Mouse (Mus musculus) stomach, embryonic 16.5 days (tissue): ENCODE measurements at regions not wholly inside any gene's neighbourhood (a gene's known extent, or its start where the extent isn't known, plus 50 kb on each side); places are given as distances from the start of the nearest gene placed in this dataset.

ENCODE experiments used
- ATAC-seq: fragments of 200-750 bp; cut with Nextera tagmentation; 2 replicates; pipeline ENCODE4 v1.8.0; 2017; ENCODE audit warnings: moderate number of reproducible peaks, moderate TSS enrichment; ENCODE audit not compliant: insufficient read depth, low FRiP score
- H3K27ac ChIP-seq: fragments of 300-500 bp; sonication (generic); 2 replicates; pipeline ENCODE4 v1.5.1; 2014; ENCODE audit warnings: low read length
- H3K27me3 ChIP-seq: fragments of 300-500 bp; sonication (generic); 2 replicates; pipeline ENCODE4 v1.6.1; 2014; ENCODE audit warnings: low read length, control low read depth, mixed read lengths; ENCODE audit not compliant: control insufficient read depth, insufficient read depth
- H3K36me3 ChIP-seq: fragments of 300-500 bp; sonication (generic); 2 replicates; pipeline ENCODE4 v1.6.1; 2014; ENCODE audit warnings: low read length; ENCODE audit not compliant: control insufficient read depth, insufficient read depth
- H3K4me1 ChIP-seq: fragments of 300-500 bp; sonication (generic); 2 replicates; pipeline ENCODE4 v1.6.1; 2014; ENCODE audit warnings: low read length, control low read depth, mixed read lengths; ENCODE audit not compliant: control insufficient read depth, insufficient read depth
- H3K4me2 ChIP-seq: fragments of 300-500 bp; sonication (generic); 2 replicates; pipeline ENCODE4 v1.6.1; 2014; ENCODE audit warnings: low read depth, low read length, mixed read lengths
- H3K4me3 ChIP-seq: fragments of 300-500 bp; sonication (generic); replicated peaks from 2 replicates; pipeline ENCODE4 v1.5.1; 2014; ENCODE audit warnings: mild to moderate bottlenecking, low read length
- H3K9ac ChIP-seq: fragments of 300-500 bp; sonication (generic); 2 replicates; pipeline ENCODE4 v1.6.1; 2014; ENCODE audit warnings: low read length
- H3K9me3 ChIP-seq: fragments of 300-500 bp; sonication (generic); replicated peaks from 2 replicates; pipeline ENCODE4 v1.6.1; 2016; ENCODE audit warnings: low read length, control low read depth; ENCODE audit not compliant: control insufficient read depth
- WGBS: fragments of 180-500 bp; shearing (Covaris S2); extraction: QIAGEN DNeasy Blood & Tissue Kit; methylation state at CpG from one replicate; pipeline ENCODE4 v1.1.7; 2014; 5-methylcytosine and 5-hydroxymethylcytosine counted together

GRCm38 (mm10) chr4:53386309-53386708, 53.9 kb upstream of the Slc44a1 start:
- Histone ChIP-seq H3K27ac (no peak overlapping the region), H3K9ac (no peak overlapping the region), H3K4me3 (no peak overlapping the region), H3K36me3 (no peaks in the 10 kb centered on the region), H3K27me3 (no peaks in the 10 kb centered on the region), H3K4me1 (peaks cover 3% of the 10 kb centered on the region; the same call in 1 of the 2 replicates), H3K9me3 (no peaks in the 10 kb centered on the region), H3K4me2 (no peak overlapping the region)
- 63% methylated on average over 8 of the region's 8 CpGs for WGBS
- ATAC-seq: no peak

- peak; percentile 47; the same call in 1 of the 2 replicates for ATAC-seq
- Histone ChIP-seq H3K27me3 (no peaks in the 10 kb centered on the region), H3K27ac (no peak overlapping the region), H3K4me3 (0 out of 2 replicates have a peak overlapping the region, but pooled peaks have one; percentile 19), H3K4me1 (peaks cover 3% of the 10 kb centered on the region; the same call in 1 of the 2 replicates), H3K9ac (no peak overlapping the region), H3K4me2 (peak overlapping the region; percentile 45), H3K36me3 (no peaks in the 10 kb centered on the region), H3K9me3 (no peaks in the 10 kb centered on the region)
- WGBS: 18% methylated on average over 6 of the region's 6 CpGs
Observed at GRCm38 (mm10) chr4:53384761-53385160, 55.5 kb upstream of the Slc44a1 start.

DNA sequence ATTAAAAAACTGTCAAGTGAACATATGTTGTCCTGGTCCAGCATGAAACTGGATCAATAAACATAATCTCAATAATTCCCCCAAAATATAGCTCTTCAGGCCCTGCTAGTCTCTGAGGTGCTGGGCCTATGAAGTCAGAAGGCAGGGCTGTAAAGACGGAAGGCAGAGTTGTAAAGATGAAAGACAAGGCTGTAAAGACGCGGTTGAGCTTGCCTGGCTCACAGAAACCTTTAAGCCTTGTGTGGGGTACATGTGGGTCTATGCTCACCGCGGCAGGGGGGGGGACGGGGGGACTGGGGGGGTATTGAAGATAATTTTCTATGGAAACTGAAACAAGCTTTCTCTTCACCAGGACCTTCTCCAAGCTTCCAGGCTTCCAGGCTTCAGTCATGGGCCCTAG, 56.1 kb upstream of the Slc44a1 start:
- Histone ChIP-seq H3K36me3 (no peaks in the 10 kb centered on the region), H3K9ac (no peak overlapping the region), H3K27ac (no peak overlapping the region), H3K9me3 (no peaks in the 10 kb centered on the region), H3K27me3 (no peaks in the 10 kb centered on the region), H3K4me1 (peaks cover 3% of the 10 kb centered on the region; the same call in 1 of the 2 replicates), H3K4me3 (no peak overlapping the region), H3K4me2 (no peak overlapping the region)
- ATAC-seq: no peak
- 63% methylated on average over 6 of the region's 6 CpGs for WGBS

DNA sequence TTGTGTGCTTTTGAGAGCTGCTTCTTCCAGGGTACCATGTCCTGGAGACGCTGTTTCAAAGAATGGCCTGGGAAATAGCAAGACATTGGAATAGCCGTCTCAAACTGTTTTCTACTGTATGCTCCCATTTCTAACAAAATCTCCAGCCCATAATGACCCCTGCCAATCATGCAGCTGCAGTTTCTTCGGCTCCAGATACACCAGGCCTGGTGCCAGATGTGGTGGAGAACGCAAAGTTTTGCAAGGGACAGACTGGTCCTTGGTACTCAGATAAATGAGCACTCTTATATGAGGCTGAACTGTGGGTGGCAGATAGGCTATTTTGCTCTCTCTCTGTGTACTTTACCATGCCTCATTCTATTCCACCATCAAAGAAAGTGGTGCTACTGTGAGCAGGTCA, 58.2 kb upstream of the Slc44a1 start:
- WGBS: 72% methylated on average over 4 of the region's 4 CpGs
- H3K9ac ChIP-seq: no peak overlapping the region
- no peak for ATAC-seq
- no peaks in the 10 kb centered on the region for H3K9me3 ChIP-seq
- H3K36me3 ChIP-seq: no peaks in the 10 kb centered on the region
- H3K4me2 ChIP-seq: no peak overlapping the region
- H3K4me3 ChIP-seq: no peak overlapping the region
- no peak overlapping the region for H3K27ac ChIP-seq
- H3K27me3 ChIP-seq: no peaks in the 10 kb centered on the region
- peaks cover 3% of the 10 kb centered on the region; the same call in 1 of the 2 replicates for H3K4me1 ChIP-seq

DNA sequence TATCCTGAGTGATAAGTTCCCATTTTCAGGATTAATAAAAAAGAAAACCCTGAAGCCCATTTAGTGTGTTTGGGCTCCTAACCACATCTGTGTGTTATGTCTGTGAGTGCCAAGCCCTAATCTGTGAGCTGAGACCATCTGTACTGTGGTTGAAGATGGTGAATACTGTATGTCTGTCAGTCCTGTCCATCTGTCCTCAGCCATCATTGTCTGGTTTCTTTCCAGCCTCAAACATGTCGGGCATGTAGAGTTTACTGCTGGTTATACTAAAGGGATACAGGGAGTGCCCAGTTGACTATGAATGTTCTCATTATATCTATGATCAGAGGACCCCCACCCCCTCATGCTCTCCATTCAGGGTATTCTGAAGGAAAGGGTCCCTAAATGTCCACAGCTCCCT, 60.4 kb upstream of the Slc44a1 start:
- no peak for ATAC-seq
- no peaks in the 10 kb centered on the region for H3K9me3 ChIP-seq
- 88% methylated on average over 1 of the region's 1 CpGs for WGBS
- H3K36me3 ChIP-seq: no peaks in the 10 kb centered on the region
- no peak overlapping the region for H3K4me2 ChIP-seq
- peaks cover 1% of the 10 kb centered on the region; the same call in 1 of the 2 replicates for H3K4me1 ChIP-seq
- H3K27me3 ChIP-seq: no peaks in the 10 kb centered on the region
- H3K27ac ChIP-seq: no peak overlapping the region
- no peak overlapping the region for H3K4me3 ChIP-seq
- no peak overlapping the region for H3K9ac ChIP-seq

DNA sequence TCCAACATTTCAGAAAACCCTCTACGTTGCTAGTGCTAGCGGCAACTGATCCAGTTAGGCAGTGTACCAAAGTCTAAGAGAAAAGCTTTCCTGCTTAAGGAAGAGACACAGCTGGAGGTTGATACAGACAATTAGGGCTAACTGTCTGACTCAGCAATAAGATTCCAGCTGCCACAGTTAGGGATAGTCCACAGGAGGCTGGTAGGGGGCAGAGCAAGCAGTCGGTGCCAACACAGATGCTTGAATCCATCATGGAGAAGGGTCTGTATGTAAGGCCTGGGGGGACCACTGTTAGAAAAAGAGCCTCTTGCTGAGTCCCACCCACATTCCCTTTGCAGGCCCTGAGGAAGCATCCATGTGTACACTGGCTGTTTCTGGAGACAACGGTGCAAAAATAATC, 63.2 kb upstream of the Slc44a1 start:
- Histone ChIP-seq H3K4me3 (no peak overlapping the region), H3K9me3 (no peaks in the 10 kb centered on the region), H3K9ac (no peak overlapping the region), H3K27me3 (no peaks in the 10 kb centered on the region), H3K4me1 (no peaks in the 10 kb centered on the region), H3K36me3 (no peaks in the 10 kb centered on the region), H3K27ac (no peak overlapping the region), H3K4me2 (no peak overlapping the region)
- ATAC-seq: peak; percentile 40; the same call in 1 of the 2 replicates
- WGBS: 70% methylated on average over 4 of the region's 4 CpGs

GRCm38 (mm10) chr4:53356374-53356773, 83.8 kb upstream of the Slc44a1 start:
- H3K9me3 ChIP-seq: no peaks in the 10 kb centered on the region
- ATAC-seq: no peak
- H3K27me3 ChIP-seq: no peaks in the 10 kb centered on the region
- 82% methylated on average over 2 of the region's 2 CpGs for WGBS
- H3K4me3 ChIP-seq: no peak overlapping the region
- no peak overlapping the region for H3K27ac ChIP-seq
- no peak overlapping the region for H3K4me2 ChIP-seq
- no peaks in the 10 kb centered on the region for H3K4me1 ChIP-seq
- no peaks in the 10 kb centered on the region for H3K36me3 ChIP-seq
- H3K9ac ChIP-seq: no peak overlapping the region

DNA sequence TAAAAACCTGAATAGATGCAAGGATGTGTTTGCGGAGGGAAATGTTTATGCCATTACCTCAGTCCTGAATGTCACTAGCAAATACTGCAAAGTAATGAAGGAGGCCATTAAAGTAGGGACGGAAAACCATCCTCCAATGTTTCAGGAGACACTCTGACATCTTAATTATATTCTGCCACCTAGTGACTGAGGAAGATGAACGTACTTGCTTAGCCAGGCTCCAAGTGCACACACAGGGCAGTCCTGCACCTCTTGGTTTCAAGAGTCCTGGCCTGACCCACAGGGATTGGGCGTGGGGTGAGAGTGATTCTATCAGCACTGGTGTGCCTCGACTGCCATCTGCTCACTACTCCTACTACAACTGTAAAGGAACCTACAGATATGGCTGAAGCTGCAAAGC, 85.3 kb upstream of the Slc44a1 start:
- no peaks in the 10 kb centered on the region for H3K4me1 ChIP-seq
- no peaks in the 10 kb centered on the region for H3K27me3 ChIP-seq
- no peaks in the 10 kb centered on the region for H3K9me3 ChIP-seq
- WGBS: 28% methylated on average over 5 of the region's 5 CpGs
- no peak overlapping the region for H3K27ac ChIP-seq
- no peak overlapping the region for H3K4me2 ChIP-seq
- no peak for ATAC-seq
- no peak overlapping the region for H3K9ac ChIP-seq
- no peak overlapping the region for H3K4me3 ChIP-seq
- no peaks in the 10 kb centered on the region for H3K36me3 ChIP-seq

DNA sequence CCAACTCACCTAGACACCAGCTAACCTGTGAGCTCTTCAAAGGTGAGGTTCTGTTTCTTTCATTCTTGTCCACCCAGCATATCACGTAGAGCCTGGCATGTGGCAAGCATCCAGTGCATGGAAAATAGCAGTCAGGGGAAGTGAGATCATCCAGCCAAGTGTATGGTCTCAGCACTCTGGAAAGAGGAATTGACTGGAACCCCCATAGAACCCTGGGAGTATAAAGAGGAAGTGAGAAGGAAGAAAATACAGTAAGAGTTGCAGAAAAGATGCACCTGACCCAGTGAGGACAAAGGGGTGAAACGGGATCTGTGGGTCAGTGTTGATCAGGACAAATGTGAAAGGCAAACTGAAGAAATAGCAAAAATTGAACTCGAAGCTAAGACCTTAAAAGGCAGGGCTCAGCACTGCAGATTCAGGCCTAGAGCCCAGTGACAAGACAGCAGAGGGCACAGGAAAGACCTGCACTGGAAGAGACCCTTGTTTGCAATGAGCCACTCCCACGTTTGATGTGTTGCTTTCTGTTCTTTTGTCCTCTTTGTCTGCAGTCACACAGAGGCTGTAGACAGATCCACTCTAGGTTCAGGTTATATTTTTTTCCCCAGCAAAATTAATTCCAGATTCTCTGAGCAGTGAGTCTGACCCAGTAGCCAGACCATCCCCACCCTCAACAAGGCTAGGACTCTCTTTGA, 86.7 kb upstream of the Slc44a1 start:
- 0 out of 2 replicates have a peak overlapping the region, but pooled peaks have one; percentile 7 for H3K9ac ChIP-seq
- H3K4me2 ChIP-seq: no peak overlapping the region
- no peak for ATAC-seq
- H3K4me3 ChIP-seq: no peak overlapping the region
- no peaks in the 10 kb centered on the region for H3K27me3 ChIP-seq
- H3K36me3 ChIP-seq: no peaks in the 10 kb centered on the region
- 56% methylated on average over 4 of the region's 4 CpGs for WGBS
- H3K9me3 ChIP-seq: no peaks in the 10 kb centered on the region
- no peaks in the 10 kb centered on the region for H3K4me1 ChIP-seq
- H3K27ac ChIP-seq: no peak overlapping the region
